Mouse (Mus musculus): ENCODE data around the gene Pld1.

The Pld1 gene

GRCm38 (mm10) chr3:28091741-28092140, 153.2 kb downstream of the Pld1 start:
- in situ Hi-C loops (cut with MboI; ENCODE audit: low pct_unique_long_range_greater_than_20kb in 1 of 2, low sequenced_read_pairs in 2 of 2, unreplicated experiment in 1 of 2): no loop called here

- in situ Hi-C loops (cut with MboI; ENCODE audit: low pct_unique_long_range_greater_than_20kb in 1 of 2, low sequenced_read_pairs in 2 of 2, unreplicated experiment in 1 of 2): no loop called here
These were observed 155.3 kb downstream of the Pld1 start for GRCm38 (mm10) chr3:28093684-28094302.

- in situ Hi-C loops (cut with MboI; ENCODE audit: low pct_unique_long_range_greater_than_20kb in 1 of 2, low sequenced_read_pairs in 2 of 2, unreplicated experiment in 1 of 2): no loop called here
These were observed 157.0 kb downstream of the Pld1 start for GRCm38 (mm10) chr3:28095451-28095850.

- in situ Hi-C loops (cut with MboI; ENCODE audit: low pct_unique_long_range_greater_than_20kb in 1 of 2, low sequenced_read_pairs in 2 of 2, unreplicated experiment in 1 of 2): no loop called here
These were observed 160.7 kb downstream of the Pld1 start for GRCm38 (mm10) chr3:28099175-28099574.

GRCm38 (mm10) chr3:28104992-28105391, 166.5 kb downstream of the Pld1 start:
- in situ Hi-C loops (cut with MboI; ENCODE audit: low pct_unique_long_range_greater_than_20kb in 1 of 2, low sequenced_read_pairs in 2 of 2, unreplicated experiment in 1 of 2): no loop called here

- in situ Hi-C loops (cut with MboI; ENCODE audit: low pct_unique_long_range_greater_than_20kb in 1 of 2, low sequenced_read_pairs in 2 of 2, unreplicated experiment in 1 of 2): no loop called here
These were observed 169.0 kb downstream of the Pld1 start for GRCm38 (mm10) chr3:28107446-28108004.

- in situ Hi-C loops (cut with MboI; ENCODE audit: low pct_unique_long_range_greater_than_20kb in 1 of 2, low sequenced_read_pairs in 2 of 2, unreplicated experiment in 1 of 2): no loop called here
These were observed 173.0 kb downstream of the Pld1 start for GRCm38 (mm10) chr3:28111516-28111915.

- in situ Hi-C loops (cut with MboI; ENCODE audit: low pct_unique_long_range_greater_than_20kb in 1 of 2, low sequenced_read_pairs in 2 of 2, unreplicated experiment in 1 of 2): no loop called here
These were observed 175.4 kb downstream of the Pld1 start for GRCm38 (mm10) chr3:28113881-28114280.

- in situ Hi-C loops (cut with MboI; ENCODE audit: low pct_unique_long_range_greater_than_20kb in 1 of 2, low sequenced_read_pairs in 2 of 2, unreplicated experiment in 1 of 2): no loop called here
These were observed 203.2 kb downstream of the Pld1 start for GRCm38 (mm10) chr3:28141716-28142115.

- in situ Hi-C loops (cut with MboI; ENCODE audit: low pct_unique_long_range_greater_than_20kb in 1 of 2, low sequenced_read_pairs in 2 of 2, unreplicated experiment in 1 of 2): no loop called here
These were observed 203.6 kb downstream of the Pld1 start for GRCm38 (mm10) chr3:28142121-28142520.

GRCm38 (mm10) chr3:28144676-28145075, 206.2 kb downstream of the Pld1 start:
- in situ Hi-C loops (cut with MboI; ENCODE audit: low pct_unique_long_range_greater_than_20kb in 1 of 2, low sequenced_read_pairs in 2 of 2, unreplicated experiment in 1 of 2): no loop called here

- in situ Hi-C loops (cut with MboI; ENCODE audit: low pct_unique_long_range_greater_than_20kb in 1 of 2, low sequenced_read_pairs in 2 of 2, unreplicated experiment in 1 of 2): no loop called here
These were observed 207.0 kb downstream of the Pld1 start for GRCm38 (mm10) chr3:28145461-28145860.

- in situ Hi-C loops (cut with MboI; ENCODE audit: low pct_unique_long_range_greater_than_20kb in 1 of 2, low sequenced_read_pairs in 2 of 2, unreplicated experiment in 1 of 2): loop anchor here in 1 of 2 experiments (25.0 kb wide), 1 partner anchor 413 kb away; no protein-coding TSS in a partner anchor
These were observed 211.3 kb downstream of the Pld1 start for GRCm38 (mm10) chr3:28149656-28150256.

GRCm38 (mm10) chr3:28158006-28158405, 219.5 kb downstream of the Pld1 start:
- in situ Hi-C loops (cut with MboI; ENCODE audit: low pct_unique_long_range_greater_than_20kb in 1 of 2, low sequenced_read_pairs in 2 of 2, unreplicated experiment in 1 of 2): loop anchor here in 1 of 2 experiments (25.0 kb wide), 1 partner anchor 404 kb away; no protein-coding TSS in a partner anchor

- in situ Hi-C loops (cut with MboI; ENCODE audit: low pct_unique_long_range_greater_than_20kb in 1 of 2, low sequenced_read_pairs in 2 of 2, unreplicated experiment in 1 of 2): loop anchor here in 1 of 2 experiments (25.0 kb wide), 1 partner anchor 403 kb away; no protein-coding TSS in a partner anchor
These were observed 220.4 kb downstream of the Pld1 start for GRCm38 (mm10) chr3:28158916-28159315.

- in situ Hi-C loops (cut with MboI; ENCODE audit: low pct_unique_long_range_greater_than_20kb in 1 of 2, low sequenced_read_pairs in 2 of 2, unreplicated experiment in 1 of 2): loop anchor here in 1 of 2 experiments (25.0 kb wide), 1 partner anchor 400 kb away; no protein-coding TSS in a partner anchor
These were observed 223.9 kb downstream of the Pld1 start for GRCm38 (mm10) chr3:28162346-28162745.

- in situ Hi-C loops (cut with MboI; ENCODE audit: low pct_unique_long_range_greater_than_20kb in 1 of 2, low sequenced_read_pairs in 2 of 2, unreplicated experiment in 1 of 2): loop anchor here in 1 of 2 experiments (25.0 kb wide), 1 partner anchor 398 kb away; no protein-coding TSS in a partner anchor
These were observed 226.2 kb downstream of the Pld1 start for GRCm38 (mm10) chr3:28164678-28165077.

GRCm38 (mm10) chr3:28165598-28165997, 227.1 kb downstream of the Pld1 start:
- in situ Hi-C loops (cut with MboI; ENCODE audit: low pct_unique_long_range_greater_than_20kb in 1 of 2, low sequenced_read_pairs in 2 of 2, unreplicated experiment in 1 of 2): loop anchor here in 1 of 2 experiments (25.0 kb wide), 1 partner anchor 397 kb away; no protein-coding TSS in a partner anchor

GRCm38 (mm10) chr3:28167796-28168505, 229.5 kb downstream of the Pld1 start:
- in situ Hi-C loops (cut with MboI; ENCODE audit: low pct_unique_long_range_greater_than_20kb in 1 of 2, low sequenced_read_pairs in 2 of 2, unreplicated experiment in 1 of 2): loop anchor here in 1 of 2 experiments (25.0 kb wide), 1 partner anchor 394 kb away; no protein-coding TSS in a partner anchor
